Mouse (Mus musculus) thymus, postnatal 10 days (tissue): ENCODE results near the gene Plcg2.

Experiments used
- DNase-seq, 2 experiments: peaks; one replicate each; pipeline ENCODE4 v3.0.0; 2021; ENCODE audit warnings: low spot score in 2 of 2

The Plcg2 gene

DNA sequence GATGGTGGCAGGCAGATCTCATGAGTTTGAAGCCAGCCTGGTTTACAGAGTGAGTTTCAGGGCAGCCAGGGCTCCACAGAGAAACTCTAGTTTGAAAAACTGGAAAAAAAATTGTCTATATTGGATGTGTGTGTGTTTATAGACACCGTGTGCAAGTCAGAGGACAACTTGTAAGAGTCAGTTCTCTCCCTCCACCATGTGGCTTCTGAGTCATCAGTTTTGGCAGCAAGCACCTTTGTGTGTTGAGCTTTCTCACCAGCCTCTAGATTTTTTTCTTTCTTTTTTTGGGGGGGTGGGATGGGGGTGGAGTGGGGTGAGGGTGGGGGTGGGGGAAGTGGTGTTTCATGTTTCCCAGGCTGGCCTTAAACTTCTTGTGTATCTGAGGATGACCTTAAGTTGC lies 12.8 kb upstream of the Plcg2 start:
- DNase-seq = no peak

DNA sequence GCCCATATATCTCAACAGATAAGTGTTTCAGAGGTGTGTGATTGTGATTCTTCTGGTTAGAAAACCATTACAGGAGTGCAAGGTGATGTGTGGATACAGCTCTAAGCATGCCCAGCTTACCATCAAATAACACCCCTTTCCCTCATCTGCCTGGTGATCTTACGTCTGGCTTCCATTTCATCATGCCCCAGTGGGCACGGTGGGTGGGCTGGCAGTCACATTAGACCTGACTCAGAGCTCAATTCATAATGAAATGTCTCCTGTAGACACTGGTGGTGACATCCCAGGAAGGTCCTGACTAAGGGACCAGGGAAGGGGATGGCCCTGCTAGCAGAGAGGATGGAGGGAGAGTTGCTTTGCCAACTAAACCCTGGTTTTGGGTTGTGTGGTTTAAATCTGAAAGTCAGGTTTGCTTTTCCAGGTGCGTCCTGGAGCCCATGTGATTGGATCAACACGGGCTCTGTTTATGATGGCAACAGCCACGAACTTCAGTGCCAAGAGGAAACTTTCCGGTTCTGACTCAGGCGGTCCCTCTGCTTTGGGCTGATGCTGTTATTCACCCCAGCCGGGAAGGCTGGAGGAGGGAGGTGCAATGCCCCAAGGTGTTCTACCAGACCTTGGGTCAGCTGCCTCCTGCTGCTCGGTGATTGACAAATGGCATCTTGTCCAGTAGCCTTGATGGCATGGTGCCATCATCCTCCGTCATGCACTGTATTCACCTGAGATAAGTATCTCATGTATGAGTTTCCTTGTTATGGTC lies 9.7 kb upstream of the Plcg2 start:
- no peak for DNase-seq

GRCm38 (mm10) chr8:117493543-117493942 lies 4.5 kb upstream of the Plcg2 start:
- no peak for DNase-seq

DNA sequence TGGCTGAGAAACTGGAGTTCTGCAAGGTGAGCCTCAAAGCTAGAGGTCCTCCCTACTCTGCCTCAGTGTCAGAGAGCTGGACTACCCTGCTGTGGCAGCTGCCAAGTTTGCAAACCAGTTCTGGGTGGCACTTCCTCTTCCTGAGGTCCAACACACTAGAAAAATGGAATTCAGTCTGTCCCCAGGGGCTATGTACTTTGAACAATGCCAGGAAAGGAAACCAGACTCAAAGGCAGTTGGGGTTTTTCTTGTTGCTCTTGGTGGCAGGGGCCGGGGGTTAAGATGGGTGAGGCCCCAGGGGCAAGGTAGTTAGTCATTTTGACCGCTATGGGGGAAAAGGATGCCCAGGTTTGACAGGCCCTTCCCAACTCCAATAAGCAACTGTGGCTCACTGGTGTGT lies 3.2 kb upstream of the Plcg2 start:
- no peak for DNase-seq

GRCm38 (mm10) chr8:117498915-117499540 lies 937 bp downstream of the Plcg2 start:
- DNase-seq = no peak

DNA sequence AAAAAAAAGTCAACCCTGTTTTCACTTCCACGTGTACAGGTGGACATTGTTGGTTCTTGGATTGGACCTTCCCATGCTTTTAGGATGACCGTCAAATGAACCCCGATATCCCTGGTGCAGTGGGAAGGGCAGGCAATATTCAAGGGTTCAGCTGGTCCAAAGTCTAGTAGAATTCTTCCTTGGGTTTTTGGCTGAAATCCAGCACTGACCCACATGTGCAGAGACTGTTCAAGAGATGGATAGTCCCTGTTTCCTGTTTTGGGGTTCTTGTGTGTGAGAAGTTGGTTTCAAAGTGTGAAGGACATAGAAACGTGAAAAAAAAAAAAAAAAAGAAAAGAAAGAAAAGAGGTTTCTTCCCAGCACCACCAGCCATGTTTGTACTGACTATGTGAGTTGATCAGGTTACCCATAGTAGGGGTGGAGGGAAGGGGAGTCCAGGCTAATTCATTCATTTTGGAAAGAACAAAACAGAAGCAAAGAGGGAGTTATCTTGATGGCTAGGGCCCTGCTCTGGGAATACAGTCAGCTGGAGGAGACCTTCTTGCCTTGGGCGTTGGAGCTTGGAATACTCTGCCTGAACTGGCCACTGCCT lies 2.2 kb downstream of the Plcg2 start:
- DNase-seq = no peak

GRCm38 (mm10) chr8:117501323-117501722 lies 3.2 kb downstream of the Plcg2 start:
- DNase-seq = no peak

- DNase-seq = no peak
Observed at GRCm38 (mm10) chr8:117503405-117504069, 5.4 kb downstream of the Plcg2 start.

DNA sequence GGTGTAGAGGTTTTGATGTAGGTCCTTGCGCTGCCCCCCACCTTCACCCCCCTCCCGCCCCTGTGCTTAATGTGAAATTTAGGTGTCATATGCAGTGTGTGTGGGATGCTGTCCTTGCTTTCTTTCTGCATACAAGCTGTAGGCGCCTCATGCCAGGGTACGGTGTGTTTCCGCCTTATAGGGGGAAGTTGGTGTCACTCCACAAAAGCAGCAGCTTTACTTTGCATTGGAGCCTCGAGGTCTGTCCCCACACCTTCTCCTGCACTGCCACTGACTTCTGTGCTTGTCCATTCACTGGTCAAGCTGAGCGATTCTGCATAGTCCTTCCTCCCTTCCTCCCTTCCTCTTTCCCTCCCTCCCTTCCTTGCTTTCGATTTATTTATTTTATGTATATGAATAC lies 9.6 kb downstream of the Plcg2 start:
- no peak for DNase-seq

- DNase-seq = no peak
Observed at GRCm38 (mm10) chr8:117516876-117517565, 18.9 kb downstream of the Plcg2 start.

DNA sequence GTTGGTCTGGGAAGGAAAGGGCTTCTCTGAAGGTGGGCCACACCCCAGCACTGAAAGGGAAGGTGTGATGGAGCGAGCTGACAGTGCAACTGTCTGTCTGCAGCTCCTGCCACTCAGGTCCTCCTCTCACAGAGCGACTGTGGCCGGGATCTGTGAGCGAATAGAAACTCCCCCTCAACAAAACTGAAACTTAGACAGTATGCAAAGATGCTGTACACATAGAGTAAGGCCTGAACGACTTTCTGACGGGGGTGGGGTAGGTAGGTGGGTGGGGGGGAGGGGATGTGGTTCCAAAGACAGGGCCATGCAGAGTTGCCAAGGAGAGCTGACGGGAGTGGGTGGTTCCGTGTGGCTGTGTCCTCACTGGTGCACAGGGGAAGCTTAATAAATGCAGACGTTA lies 19.8 kb downstream of the Plcg2 start:
- no peak for DNase-seq

- no peak for DNase-seq
Observed at GRCm38 (mm10) chr8:117518873-117519272, 20.8 kb downstream of the Plcg2 start.

GRCm38 (mm10) chr8:117526185-117526584 lies 28.1 kb downstream of the Plcg2 start:
- no peak for DNase-seq

- DNase-seq = no peak
Observed at GRCm38 (mm10) chr8:117527983-117528382, 29.9 kb downstream of the Plcg2 start.

DNA sequence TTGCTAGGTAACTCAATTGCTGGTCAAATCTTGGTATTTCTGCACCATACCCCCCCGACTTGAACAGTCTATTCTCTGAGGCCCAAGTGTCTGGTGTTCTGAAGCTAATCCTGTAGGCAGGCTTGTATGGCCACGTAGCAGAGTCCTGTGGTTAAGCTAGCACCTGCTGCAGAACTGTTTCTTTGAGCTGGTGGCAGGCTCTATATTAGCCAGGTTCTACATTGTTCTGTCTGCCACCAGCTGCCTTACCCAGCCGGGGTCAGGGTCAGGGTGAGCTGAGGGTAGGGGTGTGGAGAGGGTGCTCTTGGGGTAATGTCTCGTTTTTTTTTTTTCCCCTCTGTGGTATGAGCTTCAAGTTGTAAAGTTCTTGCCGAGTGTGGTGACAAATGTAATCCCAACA lies 31.1 kb downstream of the Plcg2 start:
- DNase-seq = no peak

GRCm38 (mm10) chr8:117532381-117532972 lies 34.4 kb downstream of the Plcg2 start:
- DNase-seq = peak; percentile 52 to 57

- DNase-seq = no peak
Observed at GRCm38 (mm10) chr8:117536862-117537261, 38.8 kb downstream of the Plcg2 start.

GRCm38 (mm10) chr8:117537751-117538150 lies 39.7 kb downstream of the Plcg2 start:
- DNase-seq = no peak

DNA sequence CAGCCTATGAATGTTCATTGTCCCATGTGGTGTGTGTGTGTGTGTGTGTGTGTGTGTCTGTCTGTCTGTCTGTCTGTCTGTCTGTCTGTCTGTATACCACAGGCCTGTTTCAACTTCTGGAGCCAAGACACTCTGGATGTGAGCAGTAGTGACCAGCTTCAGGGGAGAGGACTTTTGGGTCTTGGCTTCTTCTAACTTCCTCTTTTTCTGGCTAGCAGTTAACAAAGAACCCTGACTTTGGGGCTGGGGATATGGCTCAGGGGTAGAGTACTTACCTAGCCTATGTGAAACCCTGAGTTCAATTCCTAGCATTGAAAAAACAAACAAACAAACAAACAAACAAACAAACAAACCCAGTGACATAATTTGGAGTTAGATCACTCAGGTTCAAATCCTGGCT lies 44.9 kb downstream of the Plcg2 start:
- no peak for DNase-seq

DNA sequence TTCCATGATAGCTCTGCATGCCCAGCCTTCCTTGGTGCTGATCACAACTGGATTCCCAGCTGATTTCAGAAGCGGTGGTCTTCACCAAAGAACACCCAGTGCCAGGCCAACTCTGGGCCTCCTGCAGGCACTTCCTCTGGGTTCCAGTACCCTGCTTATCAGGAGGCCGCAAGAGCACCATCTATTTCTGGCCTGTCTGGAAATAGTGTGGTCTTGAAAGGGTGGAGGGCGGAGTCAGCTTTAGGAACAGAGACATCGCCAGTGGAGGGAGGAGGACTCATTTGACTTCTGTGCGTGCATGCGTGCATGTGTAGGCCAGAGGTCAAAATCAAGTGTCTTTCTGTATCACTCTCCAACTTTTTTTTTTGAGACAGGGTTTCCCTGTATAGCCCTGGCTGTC lies 45.7 kb downstream of the Plcg2 start:
- no peak for DNase-seq

DNA sequence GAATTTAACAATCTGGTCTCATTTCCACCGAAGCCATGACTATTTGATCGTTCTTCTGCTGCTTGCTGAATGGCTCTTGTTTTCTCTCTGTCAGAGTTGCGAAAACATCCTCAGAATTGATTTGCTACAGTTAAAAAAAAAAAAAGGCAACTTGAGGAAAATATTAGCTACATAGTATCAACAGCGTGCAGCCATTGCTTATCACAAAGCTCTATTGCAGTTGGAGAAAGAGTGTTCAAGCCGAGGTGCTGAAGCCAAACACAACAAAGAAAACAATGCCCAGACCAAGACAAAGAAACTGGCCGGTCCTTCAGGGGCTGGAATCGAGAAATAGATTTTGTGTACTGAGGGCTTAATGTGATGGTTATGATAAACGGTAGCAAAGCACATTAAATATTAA lies 47.0 kb downstream of the Plcg2 start:
- no peak for DNase-seq

GRCm38 (mm10) chr8:117546386-117546785 lies 48.3 kb downstream of the Plcg2 start:
- no peak for DNase-seq
